Mouse (Mus musculus) kidney, adult 2 months (tissue): ENCODE data around the gene Ranbp9.

ENCODE experiments used
- CTCF ChIP-seq: fragments of 200-500 bp; conservative IDR thresholded peaks from 2 replicates; pipeline ENCODE4 v1.5.1; 2011; ENCODE audit warnings: low read depth, mild to moderate bottlenecking, control low read depth, low read length, moderate library complexity, mixed read lengths; ENCODE audit not compliant: insufficient read depth, insufficient read length
- POLR2A ChIP-seq: fragments of 200-500 bp; IDR thresholded peaks from one replicate; pipeline ENCODE4 v1.6.1; 2011; ENCODE audit warnings: low read depth, low read length, control low read depth

- TF ChIP-seq POLR2A (no peak), CTCF (no peak)
Observed at GRCm38 (mm10) chr13:43525363-43526134, 44.5 kb upstream of the Ranbp9 start.
